Mouse (Mus musculus): ENCODE data around the gene Nhlh1. TPM values are rescaled to one million over a fixed set of nuclear protein-coding genes. Genes with fewer than 3 reads are reported as not detected.
A peak's percentile ranks its signal among the peaks of the same experiment; 100 is the strongest.

Gene Nhlh1
- polyA plus RNA-seq, 1 experiment from 2014 or later: 4.1 TPM

- 0 out of 2 replicates have a peak overlapping the region, but pooled peaks have one; percentile 41 for H3K27ac ChIP-seq
Measured at GRCm38 (mm10) chr1:172012030-172012429, 45.3 kb downstream of the Nhlh1 start.

GRCm38 (mm10) chr1:172010042-172010824 is 47.1 kb downstream of the Nhlh1 start:
- WGBS: 89% methylated on average over 20 of the region's 20 CpGs
- H3K36me3 ChIP-seq: peaks cover 80% of the 10 kb centered on the region
- ATAC-seq (ENCODE audit: insufficient number of reproducible peaks, insufficient read depth, low FRiP score, low TSS enrichment): no peak
- no peak overlapping the region for H3K9ac ChIP-seq
- no peak overlapping the region for H3K27ac ChIP-seq
- no peak overlapping the region for H3K4me2 ChIP-seq (replicated peaks)
- H3K4me1 ChIP-seq: peaks cover 5% of the 10 kb centered on the region
- H3K9me3 ChIP-seq: no peaks in the 10 kb centered on the region
- H3K4me3 ChIP-seq: no peak overlapping the region
- no peaks in the 10 kb centered on the region for H3K27me3 ChIP-seq

More at GRCm38 (mm10) chr1:172012030-172012429, 45.3 kb downstream of the Nhlh1 start:
- Histone ChIP-seq H3K4me3 (no peak overlapping the region), H3K4me2 (replicated peaks) (no peak overlapping the region), H3K9me3 (no peaks in the 10 kb centered on the region), H3K4me1 (peaks cover 23% of the 10 kb centered on the region), H3K27me3 (no peaks in the 10 kb centered on the region), H3K36me3 (peaks cover 62% of the 10 kb centered on the region), H3K9ac (no peak overlapping the region)
- WGBS: 24% methylated on average over 5 of the region's 5 CpGs
- ATAC-seq (ENCODE audit: insufficient number of reproducible peaks, insufficient read depth, low FRiP score, low TSS enrichment): no peak

GRCm38 (mm10) chr1:172009406-172009805 is 48.0 kb downstream of the Nhlh1 start:
- Histone ChIP-seq H3K27me3 (no peaks in the 10 kb centered on the region), H3K4me2 (replicated peaks) (no peak overlapping the region), H3K4me1 (no peaks in the 10 kb centered on the region), H3K4me3 (no peak overlapping the region), H3K27ac (no peak overlapping the region), H3K9ac (no peak overlapping the region), H3K9me3 (no peaks in the 10 kb centered on the region), H3K36me3 (peaks cover 85% of the 10 kb centered on the region)
- ATAC-seq (ENCODE audit: insufficient number of reproducible peaks, insufficient read depth, low FRiP score, low TSS enrichment): no peak
- WGBS: 96% methylated on average over 21 of the region's 21 CpGs

GRCm38 (mm10) chr1:172008351-172008750 is 49.0 kb downstream of the Nhlh1 start:
- Histone ChIP-seq H3K36me3 (peaks cover 96% of the 10 kb centered on the region), H3K4me1 (no peaks in the 10 kb centered on the region), H3K27me3 (no peaks in the 10 kb centered on the region), H3K9me3 (no peaks in the 10 kb centered on the region), H3K9ac (no peak overlapping the region), H3K4me2 (replicated peaks) (no peak overlapping the region), H3K27ac (no peak overlapping the region), H3K4me3 (no peak overlapping the region)
- no peak for ATAC-seq (ENCODE audit: insufficient number of reproducible peaks, insufficient read depth, low FRiP score, low TSS enrichment)
- WGBS: 97% methylated on average over 9 of the region's 9 CpGs

- Histone ChIP-seq H3K27ac (no peak overlapping the region), H3K9me3 (no peaks in the 10 kb centered on the region), H3K9ac (no peak overlapping the region), H3K36me3 (peaks cover 95% of the 10 kb centered on the region), H3K4me3 (no peak overlapping the region), H3K27me3 (no peaks in the 10 kb centered on the region), H3K4me2 (replicated peaks) (no peak overlapping the region), H3K4me1 (no peaks in the 10 kb centered on the region)
- ATAC-seq (ENCODE audit: insufficient number of reproducible peaks, insufficient read depth, low FRiP score, low TSS enrichment): no peak
- WGBS: 95% methylated on average over 21 of the region's 21 CpGs
Measured at GRCm38 (mm10) chr1:172007761-172008160, 49.6 kb downstream of the Nhlh1 start.

Other genes with a start within 250 kb of the Nhlh1 start
- 0.79 and 0.86 TPM in 2 replicates for gene Cd84, start 217.9 kb downstream of the Nhlh1 start, polyA plus RNA-seq (2016; fragmentation: Nextera tagmentation; extraction: Ambion mirVana)
- gene Gm10521, start 161.9 kb downstream of the Nhlh1 start, polyA plus RNA-seq (2016; fragmentation: Nextera tagmentation; extraction: Ambion mirVana): not detected in 2 replicates
- 0.17 TPM in 1 of 2 replicates, not detected in the other for gene Slamf6, start 140.1 kb downstream of the Nhlh1 start, polyA plus RNA-seq (2016; fragmentation: Nextera tagmentation; extraction: Ambion mirVana)
- 24.7 and 25.6 TPM in 2 replicates for gene Vangl2, start 29.1 kb downstream of the Nhlh1 start, polyA plus RNA-seq (2016; fragmentation: Nextera tagmentation; extraction: Ambion mirVana)
- gene Copa, start 25.0 kb upstream of the Nhlh1 start, polyA plus RNA-seq (2016; fragmentation: Nextera tagmentation; extraction: Ambion mirVana): 231 and 236 TPM in 2 replicates
- 106 and 107 TPM in 2 replicates for gene Ncstn, start 25.2 kb upstream of the Nhlh1 start, polyA plus RNA-seq (2016; fragmentation: Nextera tagmentation; extraction: Ambion mirVana)
- 168 and 169 TPM in 2 replicates for gene Pex19, start 69.2 kb upstream of the Nhlh1 start, polyA plus RNA-seq (2016; fragmentation: Nextera tagmentation; extraction: Ambion mirVana)
- 165 and 171 TPM in 2 replicates for gene Dcaf8, start 90.5 kb upstream of the Nhlh1 start, polyA plus RNA-seq (2016; fragmentation: Nextera tagmentation; extraction: Ambion mirVana)
- gene Pea15a, start 149.2 kb upstream of the Nhlh1 start, polyA plus RNA-seq (2016; fragmentation: Nextera tagmentation; extraction: Ambion mirVana): 118 TPM in 2 replicates
- 3.3 and 3.6 TPM in 2 replicates for gene Casq1, start 162.3 kb upstream of the Nhlh1 start, polyA plus RNA-seq (2016; fragmentation: Nextera tagmentation; extraction: Ambion mirVana)
- not detected in 2 replicates for gene Atp1a4, start 200.8 kb upstream of the Nhlh1 start, polyA plus RNA-seq (2016; fragmentation: Nextera tagmentation; extraction: Ambion mirVana)
- 45.4 and 45.8 TPM in 2 replicates for gene Igsf8, start 204.1 kb upstream of the Nhlh1 start, polyA plus RNA-seq (2016; fragmentation: Nextera tagmentation; extraction: Ambion mirVana)
- 4.5 and 4.7 TPM in 2 replicates for gene Atp1a2, start 240.5 kb upstream of the Nhlh1 start, polyA plus RNA-seq (2016; fragmentation: Nextera tagmentation; extraction: Ambion mirVana)